Mouse (Mus musculus) forebrain, embryonic 12.5 days (tissue): Measurements from ENCODE around the gene Crtc2. TPM values are rescaled to one million over a fixed set of nuclear protein-coding genes. Genes with fewer than 3 reads are reported as not detected.

ENCODE experiments used
- ATAC-seq: fragments of 200-750 bp; cut with Nextera tagmentation; 2 replicates; pipeline ENCODE4 v1.8.0; 2017; ENCODE audit warnings: moderate TSS enrichment; ENCODE audit not compliant: low FRiP score
- H3K27ac ChIP-seq: fragments of 300-500 bp; sonication (generic); 2 replicates; pipeline ENCODE4 v1.5.1; 2016; ENCODE audit warnings: mild to moderate bottlenecking
- H3K27me3 ChIP-seq: fragments of 300-500 bp; sonication (generic); 2 replicates; pipeline ENCODE4 v1.6.1; 2016; ENCODE audit warnings: mild to moderate bottlenecking
- H3K36me3 ChIP-seq: fragments of 300-500 bp; sonication (generic); replicated peaks from 2 replicates; pipeline ENCODE4 v1.6.1; 2016; ENCODE audit warnings: mild to moderate bottlenecking
- H3K4me1 ChIP-seq: fragments of 300-500 bp; sonication (generic); 2 replicates; pipeline ENCODE4 v1.6.1; 2016
- H3K4me2 ChIP-seq: fragments of 300-500 bp; sonication (generic); 2 replicates; pipeline ENCODE4 v1.6.1; 2016; ENCODE audit warnings: mild to moderate bottlenecking, moderate library complexity
- H3K4me3 ChIP-seq: fragments of 300-500 bp; sonication (generic); replicated peaks from 2 replicates; pipeline ENCODE4 v1.5.1; 2016; ENCODE audit warnings: mild to moderate bottlenecking
- H3K9ac ChIP-seq: fragments of 300-500 bp; sonication (generic); 2 replicates; pipeline ENCODE4 v1.6.1; 2016; ENCODE audit warnings: mild to moderate bottlenecking
- H3K9me3 ChIP-seq: fragments of 300-500 bp; sonication (generic); 2 replicates; pipeline ENCODE4 v1.6.1; 2016
- WGBS: fragments of 180-500 bp; shearing (Covaris S2); methylation state at CpG from one replicate; pipeline ENCODE4 v1.1.7; 2016; 5-methylcytosine and 5-hydroxymethylcytosine counted together
- polyA plus RNA-seq: library from polyadenylated mRNA; unstranded; fragments of >200 nt; fragmentation: Nextera tagmentation; extraction: Ambion mirVana; gene quantifications from 2 replicates; pipeline ENCODE4 v1.2.1, GENCODE M21; 2016

Crtc2 gene
- polyA plus RNA-seq = 19.9 and 20.7 TPM in 2 replicates

GRCm38 (mm10) chr3:90253653-90254418, at the start of gene Crtc2:
Gene Crtc2, plus strand, starts transcription at chr3:90254163.
- no peaks in the 10 kb centered on the region for H3K27me3 ChIP-seq
- H3K36me3 ChIP-seq = peaks cover 44% of the 10 kb centered on the region
- 2% methylated on average over 38 of the region's 40 CpGs for WGBS

GRCm38 (mm10) chr3:90204582-90204981, 49.4 kb upstream of the Crtc2 start:
- ATAC-seq = no peak
- 94% methylated on average over 2 of the region's 2 CpGs for WGBS
- H3K4me3 ChIP-seq = no peak overlapping the region

More at GRCm38 (mm10) chr3:90253653-90254418, at the start of gene Crtc2:
- peak within 1 kb of the TSS; percentile 87 for H3K27ac ChIP-seq
- H3K9ac ChIP-seq = peak within 1 kb of the TSS; percentile 95
- H3K9me3 ChIP-seq = no peaks in the 10 kb centered on the region
- ATAC-seq = peak; percentile 98
- H3K4me2 ChIP-seq = peak within 1 kb of the TSS; percentile 86
- H3K4me3 ChIP-seq = peak within 1 kb of the TSS; percentile 87
- H3K4me1 ChIP-seq = peaks cover 24% of the 10 kb centered on the region

GRCm38 (mm10) chr3:90208662-90209061, 45.3 kb upstream of the Crtc2 start:
- Histone ChIP-seq H3K4me1 (peaks cover 17% of the 10 kb centered on the region), H3K36me3 (peaks cover 54% of the 10 kb centered on the region), H3K27me3 (no peaks in the 10 kb centered on the region), H3K4me3 (no peak overlapping the region), H3K9me3 (no peaks in the 10 kb centered on the region), H3K4me2 (no peak overlapping the region), H3K9ac (no peak overlapping the region), H3K27ac (no peak overlapping the region)
- 85% methylated on average over 2 of the region's 2 CpGs for WGBS
- ATAC-seq = no peak

More at GRCm38 (mm10) chr3:90204582-90204981, 49.4 kb upstream of the Crtc2 start:
- no peak overlapping the region for H3K9ac ChIP-seq
- peaks cover 23% of the 10 kb centered on the region for H3K36me3 ChIP-seq
- no peaks in the 10 kb centered on the region for H3K9me3 ChIP-seq
- no peak overlapping the region for H3K4me2 ChIP-seq
- H3K4me1 ChIP-seq = no peaks in the 10 kb centered on the region
- H3K27me3 ChIP-seq = no peaks in the 10 kb centered on the region
- no peak overlapping the region for H3K27ac ChIP-seq

GRCm38 (mm10) chr3:90209908-90210566, 43.9 kb upstream of the Crtc2 start:
- H3K36me3 ChIP-seq = peaks cover 54% of the 10 kb centered on the region

GRCm38 (mm10) chr3:90211475-90212398, 42.2 kb upstream of the Crtc2 start:
- Histone ChIP-seq H3K4me2 (peak overlapping the region; percentile 86), H3K36me3 (peaks cover 51% of the 10 kb centered on the region), H3K27ac (no peak overlapping the region), H3K9me3 (no peaks in the 10 kb centered on the region), H3K4me3 (peak overlapping the region; percentile 84), H3K9ac (no peak overlapping the region), H3K27me3 (no peaks in the 10 kb centered on the region), H3K4me1 (peaks cover 24% of the 10 kb centered on the region)
- ATAC-seq = no peak
- 89% methylated on average over 13 of the region's 13 CpGs for WGBS

More at GRCm38 (mm10) chr3:90209908-90210566, 43.9 kb upstream of the Crtc2 start:
- H3K27ac ChIP-seq = no peak overlapping the region
- peaks cover 24% of the 10 kb centered on the region for H3K4me1 ChIP-seq
- 94% methylated on average over 5 of the region's 5 CpGs for WGBS
- no peak overlapping the region for H3K4me3 ChIP-seq
- ATAC-seq = no peak
- H3K4me2 ChIP-seq = no peak overlapping the region
- no peak overlapping the region; the same call in 1 of the 2 replicates for H3K9ac ChIP-seq
- H3K9me3 ChIP-seq = no peaks in the 10 kb centered on the region
- H3K27me3 ChIP-seq = no peaks in the 10 kb centered on the region

GRCm38 (mm10) chr3:90212723-90213122, 41.2 kb upstream of the Crtc2 start:
- Histone ChIP-seq H3K9me3 (no peaks in the 10 kb centered on the region), H3K27ac (no peak overlapping the region), H3K9ac (peak overlapping the region; percentile 88), H3K4me1 (peaks cover 24% of the 10 kb centered on the region), H3K4me2 (peak overlapping the region; percentile 86), H3K4me3 (peak overlapping the region; percentile 84), H3K36me3 (peaks cover 49% of the 10 kb centered on the region), H3K27me3 (no peaks in the 10 kb centered on the region)
- no peak for ATAC-seq
- 24% methylated on average over 5 of the region's 5 CpGs for WGBS

GRCm38 (mm10) chr3:90213377-90213866, 40.5 kb upstream of the Crtc2 start, which contains the start of the genes Rps27 and Rab13:
Gene Rps27, minus strand, starts transcription at chr3:90213651.
Gene Rab13, plus strand, starts transcription at chr3:90213695.
- WGBS = under 1% methylated on average over 42 of the region's 42 CpGs
- no peaks in the 10 kb centered on the region for H3K27me3 ChIP-seq
- peak within 1 kb of the TSS; percentile 86 for H3K27ac ChIP-seq
- H3K4me3 ChIP-seq = peak within 1 kb of the TSS; percentile 84
- H3K9me3 ChIP-seq = no peaks in the 10 kb centered on the region
- H3K36me3 ChIP-seq = peaks cover 42% of the 10 kb centered on the region
- peaks cover 24% of the 10 kb centered on the region for H3K4me1 ChIP-seq
- peak within 1 kb of the TSS; percentile 88 for H3K9ac ChIP-seq
- H3K4me2 ChIP-seq = peak within 1 kb of the TSS; percentile 86
- ATAC-seq = peak; percentile 94

- H3K36me3 ChIP-seq = peaks cover 35% of the 10 kb centered on the region
- H3K4me2 ChIP-seq = peak overlapping the region; percentile 86
- no peaks in the 10 kb centered on the region for H3K9me3 ChIP-seq
- peak overlapping the region; percentile 86; the same call in 1 of the 2 replicates for H3K27ac ChIP-seq
- peak overlapping the region; percentile 30; the same call in 1 of the 2 replicates for H3K9ac ChIP-seq
- H3K4me1 ChIP-seq = peaks cover 24% of the 10 kb centered on the region
- WGBS = 14% methylated on average over 12 of the region's 12 CpGs
- H3K27me3 ChIP-seq = no peaks in the 10 kb centered on the region
- peak; percentile 59; the same call in 1 of the 2 replicates for ATAC-seq
- peak overlapping the region; percentile 84 for H3K4me3 ChIP-seq
Observed at GRCm38 (mm10) chr3:90213956-90214684, 39.8 kb upstream of the Crtc2 start.

GRCm38 (mm10) chr3:90215825-90216380, 38.1 kb upstream of the Crtc2 start:
- H3K4me1 ChIP-seq = peaks cover 36% of the 10 kb centered on the region
- H3K4me2 ChIP-seq = no peak overlapping the region
- H3K36me3 ChIP-seq = peaks cover 18% of the 10 kb centered on the region
- no peaks in the 10 kb centered on the region for H3K27me3 ChIP-seq
- H3K9ac ChIP-seq = no peak overlapping the region
- H3K9me3 ChIP-seq = no peaks in the 10 kb centered on the region
- no peak overlapping the region for H3K27ac ChIP-seq
- no peak for ATAC-seq
- no peak overlapping the region for H3K4me3 ChIP-seq
- WGBS = 39% methylated on average over 1 of the region's 1 CpGs

- Histone ChIP-seq H3K9ac (peak overlapping the region; percentile 63), H3K27me3 (no peaks in the 10 kb centered on the region), H3K4me2 (peak overlapping the region; percentile 69), H3K27ac (peak overlapping the region; percentile 61), H3K36me3 (peaks cover 8% of the 10 kb centered on the region), H3K4me1 (peaks cover 18% of the 10 kb centered on the region), H3K4me3 (peak overlapping the region; percentile 45), H3K9me3 (no peaks in the 10 kb centered on the region)
- ATAC-seq = peak; percentile 59
- 12% methylated on average over 6 of the region's 6 CpGs for WGBS
Observed at GRCm38 (mm10) chr3:90220088-90220487, 33.9 kb upstream of the Crtc2 start.

- ATAC-seq = peak; percentile 76
- H3K36me3 ChIP-seq = peaks cover 13% of the 10 kb centered on the region
- H3K27me3 ChIP-seq = no peaks in the 10 kb centered on the region
- peaks cover 18% of the 10 kb centered on the region for H3K4me1 ChIP-seq
- peak overlapping the region; percentile 69 for H3K4me2 ChIP-seq
- peak overlapping the region; percentile 63 for H3K9ac ChIP-seq
- H3K9me3 ChIP-seq = no peaks in the 10 kb centered on the region
- H3K4me3 ChIP-seq = peak overlapping the region; percentile 45
- H3K27ac ChIP-seq = peak overlapping the region; percentile 61
- 0% methylated on average over 20 of the region's 20 CpGs for WGBS
Observed at GRCm38 (mm10) chr3:90220531-90220951, 33.4 kb upstream of the Crtc2 start.
